Mouse (Mus musculus) ES-E14 (cell line): Measurements from ENCODE around the gene Cd24a.

Experiments used
- ZC3H11A ChIP-seq: IDR thresholded peaks from 2 replicates; pipeline ENCODE4 v1.6.1; 2012; ENCODE audit warnings: low read depth, mild to moderate bottlenecking, inconsistent platforms, low read length, borderline replicate concordance
- ZNF384 ChIP-seq: IDR thresholded peaks from 2 replicates; pipeline ENCODE4 v1.6.1; 2012; ENCODE audit warnings: low read depth, low read length, inconsistent platforms

DNA sequence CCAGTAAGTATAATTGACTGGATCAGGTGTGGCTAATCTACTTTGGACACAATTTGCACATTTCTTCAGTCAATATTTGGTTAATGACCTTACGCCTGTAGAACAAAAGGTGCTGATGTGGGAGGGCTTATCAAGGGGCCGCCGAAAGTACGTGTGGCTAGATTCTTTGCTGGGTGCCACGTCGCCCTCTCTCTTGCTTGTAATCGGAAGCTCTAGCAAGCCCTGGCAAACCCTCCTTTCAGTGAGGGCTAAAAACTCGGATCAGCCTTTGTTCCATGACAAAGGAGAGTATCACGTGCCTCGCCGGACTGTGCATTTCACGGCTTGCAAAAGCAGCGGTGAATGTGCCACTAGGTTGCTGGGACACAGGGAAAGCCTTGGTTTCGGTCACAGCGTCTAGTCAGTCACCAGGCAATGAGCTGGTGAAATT, 2.6 kb downstream of the Cd24a start:
- TF ChIP-seq ZC3H11A (no peak), ZNF384 (no peak)
